Mouse (Mus musculus): ENCODE measurements at regions not wholly inside any gene's neighbourhood (a gene's known extent, or its start where the extent isn't known, plus 50 kb on each side); places are given as distances from the start of the nearest gene placed in this dataset.

GRCm38 (mm10) chr13:79057424-79057823 is 857.9 kb upstream of the Nr2f1 start:
- no peak for DNase-seq (ENCODE audit: low spot score)

GRCm38 (mm10) chr13:79054481-79054880 is 854.9 kb upstream of the Nr2f1 start:
- no peak for DNase-seq (ENCODE audit: low spot score)

- no peak for DNase-seq (ENCODE audit: low spot score)
Observed at GRCm38 (mm10) chr13:79053428-79053827, 853.9 kb upstream of the Nr2f1 start.

- DNase-seq (ENCODE audit: low spot score): no peak
Observed at GRCm38 (mm10) chr13:79047240-79047639, 847.7 kb upstream of the Nr2f1 start.

- DNase-seq (ENCODE audit: low spot score): no peak
Observed at GRCm38 (mm10) chr13:79044657-79045056, 845.1 kb upstream of the Nr2f1 start.

- no peak for DNase-seq (ENCODE audit: low spot score)
Observed at GRCm38 (mm10) chr13:79037883-79038282, 838.3 kb upstream of the Nr2f1 start.

GRCm38 (mm10) chr13:79035276-79035675 is 835.7 kb upstream of the Nr2f1 start:
- DNase-seq (ENCODE audit: low spot score): no peak

- DNase-seq (ENCODE audit: low spot score): no peak
Observed at GRCm38 (mm10) chr13:79029974-79030373, 830.4 kb upstream of the Nr2f1 start.

- peak; percentile 31 for DNase-seq (ENCODE audit: low spot score)
Observed at GRCm38 (mm10) chr13:79027877-79028760, 828.6 kb upstream of the Nr2f1 start.

GRCm38 (mm10) chr13:79025645-79026044 is 826.1 kb upstream of the Nr2f1 start:
- no peak for DNase-seq (ENCODE audit: low spot score)

- no peak for DNase-seq (ENCODE audit: low spot score)
Observed at GRCm38 (mm10) chr13:79018051-79018450, 818.5 kb upstream of the Nr2f1 start.

- no peak for DNase-seq (ENCODE audit: low spot score)
Observed at GRCm38 (mm10) chr13:79003313-79003712, 803.8 kb upstream of the Nr2f1 start.

- no peak for DNase-seq (ENCODE audit: low spot score)
Observed at GRCm38 (mm10) chr13:78998855-78999254, 799.3 kb upstream of the Nr2f1 start.

- no peak for DNase-seq (ENCODE audit: low spot score)
Observed at GRCm38 (mm10) chr13:78992326-78992725, 792.8 kb upstream of the Nr2f1 start.

GRCm38 (mm10) chr13:78985921-78986320 is 786.4 kb upstream of the Nr2f1 start:
- no peak for DNase-seq (ENCODE audit: low spot score)

- no peak for DNase-seq (ENCODE audit: low spot score)
Observed at GRCm38 (mm10) chr13:78977224-78977780, 777.7 kb upstream of the Nr2f1 start.

- no peak for DNase-seq (ENCODE audit: low spot score)
Observed at GRCm38 (mm10) chr13:78938351-78938741, 738.8 kb upstream of the Nr2f1 start.

GRCm38 (mm10) chr13:78937389-78938350 is 738.1 kb upstream of the Nr2f1 start:
- DNase-seq (ENCODE audit: low spot score): no peak

- DNase-seq (ENCODE audit: low spot score): no peak
Observed at GRCm38 (mm10) chr13:78935990-78936650, 736.6 kb upstream of the Nr2f1 start.

GRCm38 (mm10) chr13:78928347-78928746 is 728.8 kb upstream of the Nr2f1 start:
- no peak for DNase-seq (ENCODE audit: low spot score)

GRCm38 (mm10) chr13:78920802-78921201 is 721.2 kb upstream of the Nr2f1 start:
- no peak for DNase-seq (ENCODE audit: low spot score)

- DNase-seq (ENCODE audit: low spot score): no peak
Observed at GRCm38 (mm10) chr13:78909839-78910238, 710.3 kb upstream of the Nr2f1 start.
